Mouse (Mus musculus): ENCODE results near the gene Nampt. TPM values are rescaled to one million over a fixed set of nuclear protein-coding genes. Genes with fewer than 3 reads are reported as not detected.

Nampt gene
- total RNA-seq (2021), result 10 to 100 TPM; 30.9 to 34.4 TPM
- long read RNA-seq, experiment 1, full-length matches to known transcripts, result 22 of 29 reads
- long read RNA-seq, experiment 1, partial matches to known transcripts, result 2 of 29 reads
- long read RNA-seq, experiment 1, other reads (novel, unspliced or antisense), result 5 of 29 reads
- long read RNA-seq, experiment 2, full-length matches to known transcripts, result 20 of 25 reads
- long read RNA-seq, experiment 2, partial matches to known transcripts, result 1 of 25 reads
- long read RNA-seq, experiment 2, other reads (novel, unspliced or antisense), result 4 of 25 reads

GRCm38 (mm10) chr12:32819416-32819815, at the start of gene Nampt:
Nampt (plus strand) TSS chr12:32819545.
- no peak for DNase-seq (ENCODE audit: low spot score in 2 of 2)

GRCm38 (mm10) chr12:32770766-32771165, 48.6 kb upstream of the Nampt start:
- DNase-seq (ENCODE audit: low spot score in 2 of 2), result no peak

DNA sequence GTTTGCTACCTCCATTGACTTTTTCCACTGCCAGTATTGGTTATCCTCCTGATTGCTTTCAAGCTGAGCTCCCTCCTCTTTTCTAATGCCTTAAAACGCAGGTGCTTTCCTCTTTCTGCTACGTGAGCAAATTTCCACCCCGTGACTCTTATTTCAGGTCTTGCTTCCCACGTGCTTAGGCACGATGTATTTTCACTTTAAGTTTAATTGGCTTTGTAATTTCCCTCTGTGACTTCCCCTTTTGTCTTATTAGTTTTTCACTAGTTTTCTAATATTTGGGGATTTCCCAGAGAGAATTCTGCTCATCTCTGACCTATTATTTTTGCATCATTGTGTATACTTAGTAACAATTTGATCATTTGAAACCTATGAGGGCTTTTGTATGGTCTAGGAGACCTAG, 44.8 kb upstream of the Nampt start:
- DNase-seq (ENCODE audit: low spot score in 2 of 2), result no peak

DNA sequence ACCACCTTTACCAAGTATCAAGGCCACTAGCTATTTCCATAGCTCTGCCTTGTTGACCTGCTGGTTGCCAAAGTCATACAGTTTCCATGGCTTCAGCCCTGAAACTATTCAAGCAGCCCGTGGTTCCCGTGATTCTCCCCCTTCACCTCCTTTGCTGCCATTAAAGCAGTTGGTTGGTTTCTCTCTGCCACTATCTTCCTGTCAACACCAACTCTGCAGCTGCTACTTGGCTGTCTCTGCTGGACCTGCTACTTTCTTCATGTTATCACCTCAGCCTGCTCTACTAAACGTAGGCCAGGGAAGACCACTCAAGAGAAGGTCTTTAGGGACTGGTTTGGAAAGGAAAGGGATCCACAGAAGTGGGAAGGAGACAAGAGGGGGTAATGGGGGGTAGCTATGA, 30.3 kb upstream of the Nampt start:
- no peak for DNase-seq (ENCODE audit: low spot score in 2 of 2)

- DNase-seq (ENCODE audit: low spot score in 2 of 2), result no peak
Measured at GRCm38 (mm10) chr12:32795765-32796471, 23.4 kb upstream of the Nampt start.

DNA sequence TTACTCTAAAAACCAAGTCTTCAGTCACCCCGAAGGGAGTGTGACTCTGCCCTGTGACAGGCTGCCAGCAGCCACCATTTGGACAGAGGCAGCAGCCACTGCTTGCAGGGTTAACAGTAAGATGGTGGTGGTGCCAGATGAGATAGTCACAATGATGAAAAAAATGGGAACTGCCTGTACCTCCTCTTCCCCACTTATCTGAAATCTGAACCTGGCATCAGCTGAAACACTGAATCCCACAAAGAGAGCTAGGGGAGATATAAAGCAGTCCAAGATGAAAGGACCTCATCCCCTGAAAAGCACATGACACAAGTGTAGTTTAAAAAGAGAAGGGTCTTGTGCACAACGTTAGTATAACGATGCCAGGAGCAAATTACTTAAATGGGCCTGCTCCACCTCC, 21.9 kb upstream of the Nampt start:
- no peak for DNase-seq (ENCODE audit: low spot score in 2 of 2)

DNA sequence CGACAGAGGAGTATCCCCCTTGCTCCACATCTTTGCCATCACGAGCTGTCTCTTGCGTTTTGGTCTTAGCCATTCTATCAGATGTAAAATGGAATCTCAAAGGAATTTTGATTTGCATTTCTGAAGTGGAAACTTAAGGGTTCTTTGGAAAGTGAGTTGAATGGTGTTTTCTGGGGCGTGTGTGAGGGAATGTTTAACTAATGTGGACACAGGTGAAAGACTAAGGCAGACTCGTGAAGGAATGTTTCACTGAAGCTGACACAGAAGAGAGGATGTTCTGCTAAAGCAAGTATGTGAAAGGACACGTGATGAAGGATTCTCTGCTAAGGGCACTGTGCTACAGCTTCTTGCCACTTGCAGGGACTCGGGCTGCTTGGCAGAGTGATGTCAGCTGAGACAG, 18.3 kb upstream of the Nampt start:
- DNase-seq (ENCODE audit: low spot score in 2 of 2), result no peak

GRCm38 (mm10) chr12:32805559-32805958, 13.8 kb upstream of the Nampt start:
- DNase-seq (ENCODE audit: low spot score in 2 of 2), result no peak

- peak; percentile 96 to 97 for DNase-seq (ENCODE audit: low spot score in 2 of 2)
Measured at GRCm38 (mm10) chr12:32819823-32820605, 669 bp downstream of the Nampt start.

GRCm38 (mm10) chr12:32820688-32821503, 1.6 kb downstream of the Nampt start:
- peak; percentile 55 to 73 for DNase-seq (ENCODE audit: low spot score in 2 of 2)

GRCm38 (mm10) chr12:32821504-32822011, 2.2 kb downstream of the Nampt start:
- DNase-seq (ENCODE audit: low spot score in 2 of 2), result no peak

DNA sequence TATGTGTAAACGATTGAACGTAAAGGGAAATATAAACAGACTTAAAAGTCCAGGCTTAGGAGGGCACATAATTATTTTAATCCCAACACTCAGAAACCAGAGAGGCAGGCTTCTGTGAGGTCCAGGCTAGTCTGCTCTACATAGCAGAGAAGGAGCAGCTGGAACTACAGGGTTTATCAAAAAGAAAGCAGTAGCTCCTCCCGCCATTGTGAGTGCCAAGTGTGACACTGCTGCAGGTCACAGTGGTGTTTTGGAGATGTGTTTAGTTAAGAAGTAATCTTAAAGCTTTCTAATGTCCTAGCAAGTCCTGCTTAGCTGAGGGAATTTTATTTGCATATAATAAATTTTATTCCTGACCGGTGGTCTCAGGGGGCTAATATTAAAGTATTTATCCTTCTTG, 2.7 kb downstream of the Nampt start:
- DNase-seq (ENCODE audit: low spot score in 2 of 2), result no peak

DNA sequence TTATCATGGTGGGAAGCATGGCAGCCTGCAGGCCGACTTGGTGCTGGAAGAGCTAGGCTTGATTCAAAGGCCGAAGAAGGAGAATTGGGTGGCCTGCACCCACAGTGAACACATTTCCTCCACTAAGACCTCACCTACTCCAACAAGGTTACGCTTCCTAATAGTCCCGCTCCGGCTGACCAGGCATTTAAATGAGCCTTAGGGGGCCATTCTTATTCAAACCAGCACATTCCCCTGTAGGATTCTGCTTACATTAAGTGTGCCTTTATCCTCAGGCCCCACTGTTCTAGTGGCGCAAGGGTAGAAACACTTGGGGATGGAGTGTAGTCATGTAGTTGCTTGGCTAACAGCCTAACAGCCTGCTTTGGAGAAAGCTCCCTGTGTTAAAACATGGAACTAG, 5.2 kb downstream of the Nampt start:
- DNase-seq (ENCODE audit: low spot score in 2 of 2), result no peak

DNA sequence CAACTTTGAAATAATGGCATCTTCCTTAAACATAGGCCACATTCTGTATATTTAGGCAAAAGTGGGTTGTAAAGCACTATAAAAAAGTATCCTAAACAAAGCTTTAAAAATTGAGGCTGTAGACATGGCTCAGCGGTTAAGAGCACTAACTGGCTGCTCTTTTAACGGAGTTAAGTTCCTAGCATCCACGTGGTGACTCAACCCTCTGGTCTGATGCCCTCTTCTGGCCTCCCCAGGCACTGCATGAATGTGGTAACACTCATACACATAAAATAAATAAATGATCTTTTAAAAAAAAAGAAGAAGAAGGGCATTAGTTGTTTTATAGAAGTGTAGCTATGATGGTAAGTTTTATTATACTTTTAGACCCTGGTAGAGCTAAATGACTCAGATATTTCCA, 7.6 kb downstream of the Nampt start:
- DNase-seq (ENCODE audit: low spot score in 2 of 2), result peak; percentile 36 to 57

DNA sequence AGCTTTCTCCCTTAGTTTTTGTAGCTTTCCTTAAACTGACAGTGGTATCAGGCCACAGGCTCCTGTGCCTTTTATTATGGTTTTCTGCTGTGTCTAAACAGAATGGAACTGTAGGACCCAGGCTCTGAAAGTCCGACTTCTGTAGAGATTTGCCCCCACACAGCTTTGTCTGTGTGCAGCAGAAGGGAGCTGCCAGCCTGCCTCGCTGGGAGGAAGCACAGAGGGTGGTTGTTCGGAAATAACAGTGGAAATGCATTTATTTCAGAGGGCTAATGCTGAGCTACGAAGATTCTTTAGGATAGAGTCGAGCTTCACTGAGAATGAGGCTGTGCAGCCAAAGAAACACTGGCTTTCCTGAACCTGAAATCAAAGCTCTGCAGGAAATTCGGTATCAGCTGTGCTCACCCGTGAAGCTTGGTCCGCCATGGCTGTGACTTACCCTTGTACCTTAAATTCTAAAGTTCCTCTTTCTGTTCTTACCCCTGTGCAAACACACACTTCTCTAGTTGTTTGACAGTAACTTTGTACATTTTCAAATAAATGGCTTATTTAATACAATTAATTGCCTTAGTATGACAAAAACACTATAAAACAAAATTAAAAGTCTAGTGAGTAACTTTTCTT, 8.9 kb downstream of the Nampt start:
- DNase-seq (ENCODE audit: low spot score in 2 of 2), result no peak

DNA sequence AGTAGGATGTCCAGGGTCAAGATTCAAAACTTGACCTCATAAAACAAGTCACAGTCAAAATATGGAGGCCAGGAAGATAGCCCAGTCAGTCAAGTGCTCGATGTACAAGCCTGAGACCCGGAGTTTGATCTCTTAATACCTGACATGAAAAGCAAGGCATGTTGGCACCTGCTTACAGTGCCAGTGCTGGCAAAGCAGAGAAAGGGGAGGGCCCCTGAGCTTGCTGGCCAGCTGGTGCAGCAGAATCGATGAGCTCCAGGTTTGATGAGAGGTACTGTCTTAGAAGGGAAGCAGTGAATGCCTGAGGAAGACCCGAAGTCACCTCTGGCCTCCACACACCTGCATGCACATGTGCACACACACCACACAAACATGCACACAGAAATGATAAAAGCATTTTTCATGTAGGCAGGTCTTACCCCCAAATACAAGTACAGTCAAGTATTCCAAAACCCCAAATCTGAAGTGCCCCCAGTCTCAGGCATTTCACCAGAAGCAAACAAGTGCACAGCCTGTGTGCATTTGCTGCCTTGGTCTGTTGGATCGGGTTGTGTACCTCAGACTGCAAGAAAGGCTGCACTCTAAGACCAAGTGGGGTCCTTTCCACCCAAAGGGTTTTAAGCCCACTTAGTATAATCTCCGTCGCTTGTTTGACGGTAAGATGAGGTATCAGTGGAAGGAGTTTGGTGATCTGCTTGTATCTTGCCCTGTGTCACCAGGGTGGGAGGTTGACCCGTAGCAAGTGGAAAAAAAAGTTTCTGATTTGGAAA, 10.2 kb downstream of the Nampt start:
- DNase-seq (ENCODE audit: low spot score in 2 of 2), result no peak

GRCm38 (mm10) chr12:32832076-32832475, 12.7 kb downstream of the Nampt start:
- no peak for DNase-seq (ENCODE audit: low spot score in 2 of 2)

DNA sequence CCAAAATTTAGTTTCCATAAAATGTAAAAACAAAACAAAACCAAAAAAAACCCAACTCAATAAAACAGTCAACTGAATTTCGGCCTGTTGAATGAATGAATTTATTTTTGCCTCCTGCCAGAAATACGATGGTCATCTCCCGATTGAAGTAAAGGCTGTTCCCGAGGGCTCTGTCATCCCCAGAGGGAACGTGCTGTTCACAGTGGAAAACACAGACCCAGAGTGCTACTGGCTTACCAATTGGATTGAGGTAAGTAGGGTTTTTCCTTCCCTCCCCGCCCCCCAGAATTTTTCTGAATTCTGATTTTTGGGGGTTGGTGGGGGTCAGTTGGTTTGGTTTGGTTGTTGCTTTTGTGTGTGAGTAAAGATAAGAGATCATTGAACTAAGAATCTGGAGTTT, 15.4 kb downstream of the Nampt start:
- no peak for DNase-seq (ENCODE audit: low spot score in 2 of 2)

- DNase-seq (ENCODE audit: low spot score in 2 of 2), result no peak
Measured at GRCm38 (mm10) chr12:32835235-32835634, 15.9 kb downstream of the Nampt start.

GRCm38 (mm10) chr12:32838406-32838805, 19.1 kb downstream of the Nampt start:
- no peak for DNase-seq (ENCODE audit: low spot score in 2 of 2)
